Mouse (Mus musculus) cerebellum, adult 8-10 months (tissue): ENCODE results near the gene Sugct.

Experiments
- DNase-seq: peaks from one replicate; pipeline ENCODE4 v3.0.0; 2022

The Sugct gene

DNA sequence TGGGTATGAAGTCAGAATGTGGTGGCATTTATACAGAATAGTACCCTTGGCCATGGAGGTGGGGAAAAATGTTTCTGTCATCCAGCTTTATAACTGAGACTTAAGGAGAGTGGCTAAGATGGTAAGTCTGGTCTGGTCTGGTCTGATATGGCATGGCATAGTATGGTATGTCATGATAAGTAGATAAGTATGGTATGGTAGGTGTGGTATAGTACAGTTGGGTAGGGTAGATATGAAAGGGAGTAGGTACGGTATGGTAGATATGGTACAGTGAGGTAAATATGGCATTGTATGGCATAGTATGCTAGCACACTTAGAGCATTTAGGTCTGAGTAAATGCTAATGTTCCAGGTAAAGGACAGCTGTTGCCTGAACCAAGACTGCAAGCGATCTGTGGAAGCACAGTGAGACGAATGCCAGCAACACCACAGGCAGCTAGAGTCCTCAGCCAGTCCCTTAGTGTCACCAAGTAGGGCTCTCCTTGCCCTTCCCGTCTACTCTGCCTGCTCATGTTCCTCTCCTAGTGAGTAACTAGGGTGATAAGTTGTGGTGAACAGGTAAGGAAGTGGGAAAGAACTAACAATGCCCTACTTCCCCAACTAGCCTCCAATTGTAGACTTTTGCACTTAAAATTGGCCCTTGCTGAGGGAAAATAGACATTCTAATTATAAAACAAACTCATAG lies 667.4 kb downstream of the Sugct start:
- DNase-seq = no peak

GRCm38 (mm10) chr13:17027001-17027400 lies 668.4 kb downstream of the Sugct start:
- DNase-seq = no peak

- no peak for DNase-seq
These were observed 698.9 kb downstream of the Sugct start for GRCm38 (mm10) chr13:16996464-16996863.

DNA sequence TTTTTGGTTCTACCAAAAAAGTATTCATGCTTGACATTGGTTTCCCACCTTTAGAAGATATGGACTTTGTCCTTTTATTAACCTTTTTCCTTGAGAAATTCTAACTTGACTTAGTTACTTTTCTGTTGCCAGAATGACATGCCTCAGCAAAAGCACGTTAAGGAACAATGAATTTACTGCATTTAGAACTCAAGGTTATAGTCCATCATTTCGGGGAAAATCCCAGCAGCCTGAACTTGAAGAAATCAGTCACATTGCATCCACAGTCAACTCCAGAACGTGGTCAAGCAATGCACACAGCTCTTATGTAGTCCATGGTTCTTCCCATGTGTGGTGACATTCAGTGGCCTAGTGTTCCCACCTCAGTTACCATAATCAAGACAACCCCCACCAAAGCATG lies 700.0 kb downstream of the Sugct start:
- DNase-seq = no peak

GRCm38 (mm10) chr13:16977743-16978142 lies 717.6 kb downstream of the Sugct start:
- no peak for DNase-seq

- no peak for DNase-seq
These were observed 724.1 kb downstream of the Sugct start for GRCm38 (mm10) chr13:16971277-16971676.

- DNase-seq = no peak
These were observed 726.4 kb downstream of the Sugct start for GRCm38 (mm10) chr13:16968995-16969394.

DNA sequence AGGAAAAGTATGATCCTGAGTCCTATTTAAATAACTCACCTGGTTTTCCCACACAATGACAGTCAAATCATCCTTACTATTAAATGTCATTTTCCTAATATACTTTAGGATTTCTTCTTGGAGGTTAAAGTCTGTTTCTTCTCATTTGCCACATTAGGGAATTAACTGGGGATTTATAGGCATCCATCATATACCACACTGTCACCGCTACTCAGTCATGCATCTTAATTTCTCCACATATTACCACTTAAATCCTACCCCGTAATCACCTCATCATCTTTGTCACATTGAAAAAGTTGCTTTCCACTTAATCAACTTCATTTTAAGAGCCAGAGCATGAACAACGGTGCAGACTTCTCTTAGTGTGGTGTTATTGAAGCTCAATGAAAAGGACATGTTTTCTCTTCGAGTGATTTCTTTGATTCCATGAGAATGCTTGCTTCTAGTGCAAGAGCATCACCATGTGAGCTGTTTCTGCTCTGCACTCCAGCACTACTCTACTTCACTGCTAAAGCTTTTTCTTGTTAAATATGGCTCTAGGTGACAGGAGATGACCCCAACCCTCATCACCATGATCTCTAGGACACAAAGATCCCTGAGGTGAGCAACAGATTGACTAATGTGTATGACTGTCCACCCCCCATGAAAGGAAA lies 730.4 kb downstream of the Sugct start:
- DNase-seq = no peak

DNA sequence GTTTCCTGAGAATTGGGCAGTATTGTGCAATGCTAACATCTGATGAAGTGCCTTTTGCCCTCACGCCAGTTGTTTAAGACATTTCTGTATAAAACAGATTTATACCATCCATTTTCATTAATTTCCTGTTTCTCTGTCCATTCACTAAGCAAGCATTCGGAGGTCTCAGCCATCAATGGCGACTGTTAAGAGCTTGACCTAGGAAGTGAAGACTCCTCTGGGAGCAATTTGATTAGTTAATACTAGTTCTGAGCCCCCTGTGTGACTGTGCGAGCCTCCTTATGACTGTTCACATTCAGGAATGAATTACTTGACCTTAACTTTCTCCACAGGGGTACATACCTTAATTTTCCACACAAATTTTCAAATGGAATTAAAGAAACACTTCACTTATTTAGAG lies 743.3 kb downstream of the Sugct start:
- no peak for DNase-seq

GRCm38 (mm10) chr13:16939466-16939811 lies 755.9 kb downstream of the Sugct start:
- DNase-seq = no peak

GRCm38 (mm10) chr13:16938552-16939465 lies 756.5 kb downstream of the Sugct start:
- no peak for DNase-seq

DNA sequence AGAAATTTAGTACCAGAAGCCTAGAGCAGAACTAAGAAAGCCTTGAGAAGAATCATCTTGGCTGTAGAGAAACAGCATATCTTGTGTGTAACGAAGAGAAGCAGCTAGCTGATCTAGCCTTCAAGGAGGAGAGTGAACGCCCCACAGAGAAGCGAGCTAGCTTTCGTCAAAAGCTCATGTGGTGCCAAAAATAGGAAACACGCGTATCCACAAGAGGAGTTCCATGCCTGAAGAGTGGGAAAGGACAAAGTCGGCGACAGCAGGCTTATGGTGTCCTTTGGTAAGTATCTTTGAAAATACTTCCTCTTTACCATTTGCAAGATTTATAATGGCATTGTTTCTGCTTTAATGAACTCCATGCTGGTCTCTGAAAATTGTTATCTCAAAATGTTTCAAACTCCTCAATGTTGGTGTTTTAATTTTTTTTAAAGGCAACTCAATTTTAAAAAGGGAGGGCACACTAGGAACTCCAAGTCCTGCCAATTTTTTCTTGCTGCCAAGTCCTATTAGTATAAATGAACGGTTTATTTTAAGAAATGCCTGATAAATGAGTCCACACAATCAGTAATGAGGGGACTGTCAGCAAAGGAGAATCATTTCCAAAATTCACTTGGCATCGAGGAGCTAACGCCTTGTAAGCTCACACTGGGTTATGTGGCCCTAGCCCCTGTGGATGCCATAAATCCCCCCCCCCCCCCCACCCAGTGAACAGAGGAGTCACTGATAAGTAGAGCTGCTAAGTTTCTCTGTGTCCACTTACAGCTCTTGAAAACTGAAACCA lies 757.7 kb downstream of the Sugct start:
- DNase-seq = no peak

GRCm38 (mm10) chr13:16935029-16935428 lies 760.3 kb downstream of the Sugct start:
- no peak for DNase-seq

DNA sequence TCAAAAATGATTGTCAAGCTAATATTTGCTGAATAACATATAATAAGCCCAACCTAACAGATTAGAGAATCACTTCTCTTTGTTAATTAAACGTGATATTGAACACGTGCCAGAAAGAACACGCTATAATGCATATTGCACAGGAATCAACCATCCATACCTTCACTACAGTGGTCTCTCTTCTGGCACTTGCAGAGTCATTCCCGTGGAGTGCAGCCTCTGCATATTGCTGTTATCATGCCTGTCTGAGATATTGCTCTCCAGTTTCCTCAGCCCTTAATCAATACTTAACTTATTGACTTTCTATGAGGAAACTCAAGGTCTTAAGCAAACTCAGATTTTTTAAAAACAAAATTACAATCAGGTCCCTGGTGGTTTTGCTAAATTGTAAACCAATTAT lies 761.8 kb downstream of the Sugct start:
- DNase-seq = no peak

GRCm38 (mm10) chr13:16921305-16921704 lies 774.0 kb downstream of the Sugct start:
- DNase-seq = no peak

- no peak for DNase-seq
These were observed 779.7 kb downstream of the Sugct start for GRCm38 (mm10) chr13:16915697-16916096.

GRCm38 (mm10) chr13:16912214-16912613 lies 783.1 kb downstream of the Sugct start:
- DNase-seq = no peak

GRCm38 (mm10) chr13:16906974-16907373 lies 788.4 kb downstream of the Sugct start:
- DNase-seq = no peak

- no peak for DNase-seq
These were observed 793.9 kb downstream of the Sugct start for GRCm38 (mm10) chr13:16901424-16901823.

DNA sequence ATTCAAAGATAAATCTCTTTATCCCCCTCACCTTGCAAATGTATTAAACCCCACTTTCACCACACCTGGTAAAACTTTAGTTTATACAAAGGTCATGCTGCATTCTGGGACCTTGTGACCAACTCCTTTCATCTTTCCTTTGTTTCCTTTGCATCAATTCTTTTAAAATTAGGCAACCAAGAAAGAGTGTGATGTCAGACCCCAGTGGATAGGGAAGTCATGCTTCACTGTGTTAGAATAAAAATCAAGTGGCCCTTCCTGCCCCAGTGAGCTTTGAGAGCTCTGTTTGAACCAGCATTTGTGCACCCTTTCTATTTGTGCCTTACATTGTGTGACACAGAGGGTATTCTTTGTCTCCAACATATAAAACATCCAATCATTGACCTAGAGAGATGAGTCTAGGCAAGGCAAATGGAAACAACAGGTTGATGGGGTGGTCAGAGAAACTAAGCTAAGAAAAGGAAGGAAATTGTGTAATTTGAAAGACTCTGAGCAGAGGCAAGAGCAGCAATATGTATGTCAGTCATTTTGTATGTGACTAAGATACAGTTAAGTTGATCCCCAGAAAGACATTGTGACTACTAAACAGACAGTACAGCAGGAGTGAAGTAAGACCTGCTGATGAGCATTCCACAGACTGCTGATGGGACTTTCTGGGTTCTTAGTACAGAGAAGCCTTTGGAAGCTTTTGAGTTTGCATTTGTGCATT lies 797.1 kb downstream of the Sugct start:
- no peak for DNase-seq

DNA sequence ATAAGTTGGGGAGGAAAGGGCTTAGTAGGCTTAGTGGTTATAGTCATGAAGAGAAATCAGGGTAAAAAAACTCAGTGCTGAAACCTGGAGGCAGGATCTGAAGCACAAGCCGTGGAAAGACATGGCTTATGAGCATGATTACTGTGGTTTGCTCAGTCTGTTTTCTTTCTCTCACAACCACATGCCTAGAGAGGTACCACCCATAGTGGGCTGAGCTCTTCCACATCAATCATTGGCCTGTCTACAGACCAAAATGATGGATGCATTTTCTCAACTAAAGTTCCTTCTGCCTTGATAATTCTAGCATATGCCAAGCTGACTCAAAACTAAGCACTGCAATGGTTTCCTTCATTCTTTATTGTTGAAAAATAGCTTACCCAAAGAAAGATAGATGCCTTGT lies 817.3 kb downstream of the Sugct start:
- DNase-seq = no peak

DNA sequence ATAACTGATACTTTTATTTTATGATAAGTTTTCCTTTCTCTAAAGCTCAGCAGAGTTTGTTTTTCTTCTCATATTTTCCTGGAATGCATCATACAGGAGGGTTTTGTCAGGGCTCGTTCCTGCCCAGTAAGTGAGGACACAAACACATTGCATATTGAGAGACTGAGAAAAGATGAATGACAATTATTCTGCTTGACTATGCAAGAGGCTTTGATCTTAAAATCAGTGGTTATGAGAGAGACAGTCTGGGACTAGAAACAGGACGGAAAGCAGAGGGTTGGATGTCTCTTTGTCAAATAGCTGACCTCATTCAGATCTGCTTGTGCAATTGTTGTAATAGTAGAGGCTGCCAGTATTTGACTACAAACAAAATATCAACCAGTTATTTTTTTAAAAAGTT lies 835.4 kb downstream of the Sugct start:
- no peak for DNase-seq
